ENCODE assay signal across 12 mouse cellular contexts in genomic region chr16:96408064-96408465, GRCm38 (mm10). TPM values are rescaled to one million over a fixed set of nuclear protein-coding genes. Genes with fewer than 3 reads are reported as not detected.
A peak's percentile ranks its signal among the peaks of the same experiment; 100 is the strongest.
DNase-seq lines count a peak whose midpoint lies in the region; ATAC-seq lines count a peak whose summit lies in the region.
"Had no signal": no experiment of that assay in that cellular context is flagged by ENCODE, and none has a peak within 500 bp of the region (broad histone marks: within the 10 kb centered on the region; RNA-seq: fewer than 3 reads in every experiment).

No protein-coding gene starts in this region.

- H3K4me1 ChIP-seq in heart, embryonic 10.5 days = peaks cover 19% of the 10 kb centered on the region
- no peaks in the 10 kb centered on the region for H3K4me1 ChIP-seq in lung, embryonic 16.5 days (replicated peaks; ENCODE audit: control insufficient read depth, insufficient read depth, low read length)
- H3K4me1 ChIP-seq in embryonic facial prominence, embryonic 10.5 days = no peaks in the 10 kb centered on the region
- H3K4me1 ChIP-seq in hindbrain, embryonic 15.5 days (replicated peaks) = no peaks in the 10 kb centered on the region
- H3K4me1 ChIP-seq: liver, embryonic 13.5 days had no signal

- H3K4me2 ChIP-seq in lung, embryonic 16.5 days (ENCODE audit: low read depth, low read length) = no peak overlapping the region
- no peak overlapping the region for H3K4me2 ChIP-seq in hindbrain, embryonic 15.5 days
- H3K4me2 ChIP-seq: liver, embryonic 13.5 days had no signal

- H3K27me3 ChIP-seq in heart, embryonic 10.5 days (ENCODE audit: insufficient read depth, poor library complexity, severe bottlenecking) = no peaks in the 10 kb centered on the region
- no peaks in the 10 kb centered on the region for H3K27me3 ChIP-seq in lung, embryonic 16.5 days (ENCODE audit: control insufficient read depth, insufficient read depth, low read depth, low read length)
- H3K27me3 ChIP-seq in embryonic facial prominence, embryonic 10.5 days (replicated peaks; ENCODE audit: low read depth, poor library complexity, severe bottlenecking) = no peaks in the 10 kb centered on the region
- no peaks in the 10 kb centered on the region for H3K27me3 ChIP-seq in hindbrain, embryonic 15.5 days
- H3K27me3 ChIP-seq: liver, embryonic 13.5 days had no signal

- no peak overlapping the region for H3K4me3 ChIP-seq in heart, embryonic 10.5 days
- H3K4me3 ChIP-seq in lung, embryonic 16.5 days (ENCODE audit: low read length) = no peak overlapping the region
- H3K4me3 ChIP-seq in embryonic facial prominence, embryonic 10.5 days = no peak overlapping the region
- no peak overlapping the region for H3K4me3 ChIP-seq in hindbrain, embryonic 15.5 days
- H3K4me3 ChIP-seq: liver, embryonic 13.5 days had no signal

- ATAC-seq in lung, embryonic 16.5 days (ENCODE audit: low read depth) = peak; percentile 36; the same call in 1 of the 2 replicates
- ATAC-seq in hindbrain, embryonic 15.5 days (ENCODE audit: low FRiP score, low read depth) = peak; percentile 56; the same call in 1 of the 2 replicates

- WGBS in heart, embryonic 10.5 days = 24% methylated on average over 4 of the region's 4 CpGs
- 5% methylated on average over 4 of the region's 4 CpGs for WGBS in lung, embryonic 16.5 days
- 53% methylated on average over 4 of the region's 4 CpGs for WGBS in embryonic facial prominence, embryonic 10.5 days
- 24% methylated on average over 4 of the region's 4 CpGs for WGBS in hindbrain, embryonic 15.5 days

- peak overlapping the region; percentile 80 for H3K27ac ChIP-seq in heart, embryonic 10.5 days
- H3K27ac ChIP-seq in lung, embryonic 16.5 days (ENCODE audit: low read length) = no peak overlapping the region
- no peak overlapping the region for H3K27ac ChIP-seq in embryonic facial prominence, embryonic 10.5 days (replicated peaks)
- no peak overlapping the region for H3K27ac ChIP-seq in hindbrain, embryonic 15.5 days (replicated peaks)
- H3K27ac ChIP-seq: liver, embryonic 13.5 days had no signal

- no peaks in the 10 kb centered on the region for H3K9me3 ChIP-seq in heart, embryonic 10.5 days
- no peaks in the 10 kb centered on the region for H3K9me3 ChIP-seq in lung, embryonic 16.5 days (ENCODE audit: control insufficient read depth, low read length)
- no peaks in the 10 kb centered on the region for H3K9me3 ChIP-seq in embryonic facial prominence, embryonic 10.5 days
- H3K9me3 ChIP-seq in hindbrain, embryonic 15.5 days = no peaks in the 10 kb centered on the region
- H3K9me3 ChIP-seq: liver, embryonic 13.5 days had no signal

- H3K36me3 ChIP-seq in heart, embryonic 10.5 days = no peaks in the 10 kb centered on the region
- H3K36me3 ChIP-seq in lung, embryonic 16.5 days (ENCODE audit: control insufficient read depth, insufficient read depth, low read length) = no peaks in the 10 kb centered on the region
- H3K36me3 ChIP-seq in embryonic facial prominence, embryonic 10.5 days (replicated peaks) = no peaks in the 10 kb centered on the region
- H3K36me3 ChIP-seq in hindbrain, embryonic 15.5 days = no peaks in the 10 kb centered on the region
- H3K36me3 ChIP-seq: liver, embryonic 13.5 days had no signal

- no peak for DNase-seq in heart, embryonic 10.5 days (ENCODE audit: low spot score)
- no peak for DNase-seq in heart, adult 18-20 months
- no peak for DNase-seq in lung, postnatal 4 days
- peak; percentile 22 for DNase-seq in embryonic facial prominence, embryonic 10.5 days (ENCODE audit: low spot score)
- DNase-seq in retina, postnatal 1 day = no peak
- no peak for DNase-seq in right cerebral cortex, postnatal 36 days (ENCODE audit: low spot score in 2 of 2)
- DNase-seq: liver, embryonic 13.5 days had no signal

- no peak overlapping the region for H3K9ac ChIP-seq in lung, embryonic 16.5 days (ENCODE audit: low read length)
- no peak overlapping the region for H3K9ac ChIP-seq in hindbrain, embryonic 15.5 days
- H3K9ac ChIP-seq: liver, embryonic 13.5 days had no signal

RNA-seq across cellular contexts. Expression of gene Itgb2l, which starts 35.4 kb away (rescaled TPM):
- not detected in 2 replicates for polyA plus RNA-seq in heart, embryonic 10.5 days (2016; fragmentation: Nextera tagmentation; extraction: Ambion mirVana)
- total RNA-seq in heart, adult 18-20 months (2021) = not detected
- polyA plus RNA-seq in lung, embryonic 16.5 days (2015; fragmentation: Nextera tagmentation; extraction: Ambion mirVana) = 0.38 and 0.46 TPM in 2 replicates
- not detected in 2 replicates for polyA plus RNA-seq in embryonic facial prominence, embryonic 10.5 days (2016; fragmentation: Nextera tagmentation; extraction: Ambion mirVana)
- polyA plus RNA-seq in hindbrain, embryonic 15.5 days (2015; fragmentation: Nextera tagmentation; extraction: Ambion mirVana) = 0.09 and 0.25 TPM in 2 replicates
- total RNA-seq: left cerebral cortex, adult 8-10 months; megakaryocyte-erythroid progenitor cell, adult 5-6 weeks had no signal
- polyA plus RNA-seq: cortical plate, adult 2 months had no signal

RNA-seq across cellular contexts. Expression of gene Pcp4, which starts 59.3 kb away (rescaled TPM):
- polyA plus RNA-seq in heart, embryonic 10.5 days (2016; fragmentation: Nextera tagmentation; extraction: Ambion mirVana) = 2.5 and 5.5 TPM in 2 replicates
- 1 to 10 TPM; 1.1 to 2.8 TPM for total RNA-seq in heart, adult 18-20 months (2021)
- polyA plus RNA-seq in lung, embryonic 16.5 days (2015; fragmentation: Nextera tagmentation; extraction: Ambion mirVana) = 1.9 and 4.2 TPM in 2 replicates
- 4.4 and 6.8 TPM in 2 replicates for polyA plus RNA-seq in embryonic facial prominence, embryonic 10.5 days (2016; fragmentation: Nextera tagmentation; extraction: Ambion mirVana)
- polyA plus RNA-seq in hindbrain, embryonic 15.5 days (2015; fragmentation: Nextera tagmentation; extraction: Ambion mirVana) = 431 and 457 TPM in 2 replicates
- total RNA-seq: megakaryocyte-erythroid progenitor cell, adult 5-6 weeks had no signal

Comparison
In these comparisons a context has a peak if more than half of its experiments do, and no peak if none do; other contexts are left out.
1. RNA of gene Pcp4, which starts 59.3 kb away (polyA plus RNA-seq): 431 to 457 TPM in hindbrain, embryonic 15.5 days; 4.4 to 6.8 TPM in embryonic facial prominence, embryonic 10.5 days, 2.5 to 5.5 TPM in heart, embryonic 10.5 days and 1.9 to 4.2 TPM in lung, embryonic 16.5 days; every median in the first group is over 10 times any median in the second.